Mouse (Mus musculus) kidney, embryonic 15.5 days (tissue): ENCODE measurements at regions not wholly inside any gene's neighbourhood (a gene's known extent, or its start where the extent isn't known, plus 50 kb on each side); places are given as distances from the start of the nearest gene placed in this dataset.
A peak's percentile ranks its signal among the peaks of the same experiment; 100 is the strongest.

Experiments
- ATAC-seq: fragments of 200-750 bp; cut with Nextera tagmentation; replicated peaks from 2 replicates; pipeline ENCODE4 v1.8.0; 2017; ENCODE audit warnings: moderate TSS enrichment; ENCODE audit not compliant: low FRiP score
- H3K27ac ChIP-seq: fragments of 300-500 bp; sonication (generic); 2 replicates; pipeline ENCODE4 v1.5.1; 2015; ENCODE audit warnings: mild to moderate bottlenecking, inconsistent platforms
- H3K27me3 ChIP-seq: fragments of 300-500 bp; sonication (generic); 2 replicates; pipeline ENCODE4 v1.6.1; 2015; ENCODE audit warnings: inconsistent platforms
- H3K36me3 ChIP-seq: fragments of 300-500 bp; sonication (generic); 2 replicates; pipeline ENCODE4 v1.6.1; 2015; ENCODE audit warnings: inconsistent platforms
- H3K4me1 ChIP-seq: fragments of 300-500 bp; sonication (generic); 2 replicates; pipeline ENCODE4 v1.6.1; 2015; ENCODE audit warnings: inconsistent platforms
- H3K4me2 ChIP-seq: fragments of 300-500 bp; sonication (generic); 2 replicates; pipeline ENCODE4 v1.6.1; 2015; ENCODE audit warnings: moderate library complexity, mild to moderate bottlenecking, inconsistent platforms
- H3K4me3 ChIP-seq: fragments of 300-500 bp; sonication (generic); replicated peaks from 2 replicates; pipeline ENCODE4 v1.5.1; 2015; ENCODE audit warnings: mild to moderate bottlenecking, inconsistent platforms
- H3K9ac ChIP-seq: fragments of 300-500 bp; sonication (generic); 2 replicates; pipeline ENCODE4 v1.6.1; 2015; ENCODE audit warnings: mild to moderate bottlenecking, inconsistent platforms
- H3K9me3 ChIP-seq: fragments of 300-500 bp; sonication (generic); replicated peaks from 2 replicates; pipeline ENCODE4 v1.6.1; 2016; ENCODE audit warnings: inconsistent platforms
- WGBS: fragments of 180-500 bp; shearing (Covaris S2); methylation state at CpG from one replicate; pipeline ENCODE4 v1.1.7; 2015; ENCODE audit warnings: mixed read lengths; 5-methylcytosine and 5-hydroxymethylcytosine counted together

GRCm38 (mm10) chr4:28298911-28299353, 514.0 kb upstream of the Epha7 start:
- ATAC-seq: peak; percentile 97
- Histone ChIP-seq H3K27me3 (no peaks in the 10 kb centered on the region), H3K4me1 (peaks cover 6% of the 10 kb centered on the region; the same call in 1 of the 2 replicates), H3K9me3 (no peaks in the 10 kb centered on the region), H3K9ac (no peak overlapping the region), H3K4me2 (no peak overlapping the region), H3K4me3 (no peak overlapping the region), H3K27ac (peak overlapping the region; percentile 68), H3K36me3 (no peaks in the 10 kb centered on the region)
- WGBS: 32% methylated on average over 7 of the region's 7 CpGs

- Histone ChIP-seq H3K4me3 (no peak overlapping the region), H3K9me3 (no peaks in the 10 kb centered on the region), H3K36me3 (no peaks in the 10 kb centered on the region), H3K4me2 (no peak overlapping the region), H3K27me3 (no peaks in the 10 kb centered on the region), H3K4me1 (peaks cover 6% of the 10 kb centered on the region; the same call in 1 of the 2 replicates), H3K9ac (no peak overlapping the region), H3K27ac (no peak overlapping the region)
- no peak for ATAC-seq
- WGBS: 61% methylated on average over 13 of the region's 13 CpGs
Measured at GRCm38 (mm10) chr4:28300018-28300440, 512.9 kb upstream of the Epha7 start.

GRCm38 (mm10) chr4:28301686-28302085, 511.2 kb upstream of the Epha7 start:
- Histone ChIP-seq H3K9ac (no peak overlapping the region), H3K9me3 (no peaks in the 10 kb centered on the region), H3K27me3 (no peaks in the 10 kb centered on the region), H3K4me2 (no peak overlapping the region), H3K4me1 (peaks cover 6% of the 10 kb centered on the region; the same call in 1 of the 2 replicates), H3K4me3 (no peak overlapping the region), H3K36me3 (no peaks in the 10 kb centered on the region), H3K27ac (no peak overlapping the region)
- 79% methylated on average over 1 of the region's 1 CpGs for WGBS
- ATAC-seq: no peak

- no peaks in the 10 kb centered on the region for H3K27me3 ChIP-seq
- H3K9me3 ChIP-seq: no peaks in the 10 kb centered on the region; the same call in 1 of the 2 replicates
- no peak for ATAC-seq
- no peaks in the 10 kb centered on the region for H3K36me3 ChIP-seq
- WGBS: 88% methylated on average over 1 of the region's 1 CpGs
- no peak overlapping the region for H3K27ac ChIP-seq
- H3K4me1 ChIP-seq: no peaks in the 10 kb centered on the region
- H3K4me2 ChIP-seq: no peak overlapping the region
- no peak overlapping the region for H3K9ac ChIP-seq
- no peak overlapping the region for H3K4me3 ChIP-seq
Measured at GRCm38 (mm10) chr4:28331036-28331435, 481.9 kb upstream of the Epha7 start.

GRCm38 (mm10) chr4:28364566-28364965, 448.4 kb upstream of the Epha7 start:
- ATAC-seq: no peak
- H3K9me3 ChIP-seq: no peaks in the 10 kb centered on the region
- no peak overlapping the region for H3K27ac ChIP-seq
- H3K27me3 ChIP-seq: no peaks in the 10 kb centered on the region
- H3K4me2 ChIP-seq: no peak overlapping the region
- no peaks in the 10 kb centered on the region for H3K36me3 ChIP-seq
- no peak overlapping the region for H3K4me3 ChIP-seq
- 67% methylated on average over 1 of the region's 1 CpGs for WGBS
- no peaks in the 10 kb centered on the region for H3K4me1 ChIP-seq
- no peak overlapping the region for H3K9ac ChIP-seq

- Histone ChIP-seq H3K4me3 (no peak overlapping the region), H3K27me3 (no peaks in the 10 kb centered on the region), H3K36me3 (no peaks in the 10 kb centered on the region), H3K4me2 (no peak overlapping the region), H3K9ac (no peak overlapping the region), H3K4me1 (no peaks in the 10 kb centered on the region), H3K9me3 (no peaks in the 10 kb centered on the region), H3K27ac (no peak overlapping the region)
- 0 out of 2 replicates have a peak, but pooled peaks have one; percentile 12 for ATAC-seq
Measured at GRCm38 (mm10) chr4:28377087-28377486, 435.8 kb upstream of the Epha7 start.

GRCm38 (mm10) chr4:28378661-28379060, 434.3 kb upstream of the Epha7 start:
- no peak overlapping the region for H3K9ac ChIP-seq
- no peaks in the 10 kb centered on the region for H3K27me3 ChIP-seq
- peak; percentile 92 for ATAC-seq
- no peak overlapping the region for H3K4me3 ChIP-seq
- H3K4me1 ChIP-seq: no peaks in the 10 kb centered on the region
- WGBS: 10% methylated on average over 1 of the region's 1 CpGs
- peak overlapping the region; percentile 14; the same call in 1 of the 2 replicates for H3K27ac ChIP-seq
- no peaks in the 10 kb centered on the region for H3K36me3 ChIP-seq
- no peak overlapping the region for H3K4me2 ChIP-seq
- no peaks in the 10 kb centered on the region for H3K9me3 ChIP-seq

- Histone ChIP-seq H3K27me3 (no peaks in the 10 kb centered on the region), H3K4me2 (no peak overlapping the region), H3K27ac (no peak overlapping the region), H3K4me3 (no peak overlapping the region), H3K9me3 (no peaks in the 10 kb centered on the region), H3K9ac (no peak overlapping the region), H3K36me3 (no peaks in the 10 kb centered on the region), H3K4me1 (no peaks in the 10 kb centered on the region)
- 70% methylated on average over 1 of the region's 1 CpGs for WGBS
- no peak for ATAC-seq
Measured at GRCm38 (mm10) chr4:28424341-28424740, 388.6 kb upstream of the Epha7 start.

- no peak overlapping the region for H3K4me2 ChIP-seq
- no peaks in the 10 kb centered on the region for H3K36me3 ChIP-seq
- no peaks in the 10 kb centered on the region for H3K4me1 ChIP-seq
- WGBS: 41% methylated on average over 1 of the region's 1 CpGs
- ATAC-seq: no peak
- H3K9ac ChIP-seq: no peak overlapping the region
- no peaks in the 10 kb centered on the region for H3K27me3 ChIP-seq
- H3K9me3 ChIP-seq: no peaks in the 10 kb centered on the region
- H3K27ac ChIP-seq: no peak overlapping the region
- no peak overlapping the region for H3K4me3 ChIP-seq
Measured at GRCm38 (mm10) chr4:28440161-28440560, 372.8 kb upstream of the Epha7 start.

- no peaks in the 10 kb centered on the region for H3K36me3 ChIP-seq
- 84% methylated on average over 1 of the region's 1 CpGs for WGBS
- no peak for ATAC-seq
Measured at GRCm38 (mm10) chr4:28453111-28453510, 359.8 kb upstream of the Epha7 start.

GRCm38 (mm10) chr4:28456312-28456711, 356.6 kb upstream of the Epha7 start:
- Histone ChIP-seq H3K36me3 (no peaks in the 10 kb centered on the region), H3K9ac (no peak overlapping the region), H3K9me3 (no peaks in the 10 kb centered on the region), H3K4me2 (no peak overlapping the region), H3K27ac (no peak overlapping the region), H3K4me3 (no peak overlapping the region), H3K4me1 (no peaks in the 10 kb centered on the region), H3K27me3 (no peaks in the 10 kb centered on the region)
- 44% methylated on average over 2 of the region's 2 CpGs for WGBS
- no peak for ATAC-seq

More at GRCm38 (mm10) chr4:28453111-28453510, 359.8 kb upstream of the Epha7 start:
- Histone ChIP-seq H3K27me3 (no peaks in the 10 kb centered on the region), H3K9me3 (no peaks in the 10 kb centered on the region), H3K4me3 (no peak overlapping the region), H3K9ac (no peak overlapping the region), H3K27ac (no peak overlapping the region), H3K4me1 (no peaks in the 10 kb centered on the region), H3K4me2 (no peak overlapping the region)
